Mouse (Mus musculus) lung, postnatal 0 days (tissue): ENCODE results near the gene Zfp692. TPM values are rescaled to one million over a fixed set of nuclear protein-coding genes. Genes with fewer than 3 reads are reported as not detected.

Experiments
- ATAC-seq: fragments of 200-750 bp; cut with Nextera tagmentation; 2 replicates; pipeline ENCODE4 v1.8.0; 2017; ENCODE audit warnings: moderate library complexity
- DNase-seq: peaks from one replicate; pipeline ENCODE4 v3.0.0-alpha.2; 2016; ENCODE audit warnings: low spot score
- H3K27ac ChIP-seq: fragments of 300-500 bp; sonication (generic); 2 replicates; pipeline ENCODE4 v1.5.1; 2014; ENCODE audit warnings: antibody characterized with exemption, mild to moderate bottlenecking, low read length, mixed read lengths
- H3K27me3 ChIP-seq: fragments of 300-500 bp; sonication (generic); replicated peaks from 2 replicates; pipeline ENCODE4 v1.6.1; 2014; ENCODE audit warnings: low read length, mixed read lengths; ENCODE audit not compliant: insufficient read depth
- H3K36me3 ChIP-seq: fragments of 300-500 bp; sonication (generic); 2 replicates; pipeline ENCODE4 v1.6.1; 2014; ENCODE audit warnings: low read length, mixed read lengths; ENCODE audit not compliant: insufficient read depth
- H3K4me1 ChIP-seq: fragments of 300-500 bp; sonication (generic); 2 replicates; pipeline ENCODE4 v1.6.1; 2014; ENCODE audit warnings: antibody characterized with exemption, low read depth, low read length, mixed read lengths; ENCODE audit not compliant: insufficient read depth
- H3K4me2 ChIP-seq: fragments of 300-500 bp; sonication (generic); replicated peaks from 2 replicates; pipeline ENCODE4 v1.6.1; 2014; ENCODE audit warnings: low read depth, mild to moderate bottlenecking, low read length, moderate library complexity, mixed read lengths
- H3K4me3 ChIP-seq: fragments of 300-500 bp; sonication (generic); 2 replicates; pipeline ENCODE4 v1.5.1; 2014; ENCODE audit warnings: low read depth, low read length
- H3K9ac ChIP-seq: fragments of 300-500 bp; sonication (generic); replicated peaks from 2 replicates; pipeline ENCODE4 v1.6.1; 2014; ENCODE audit warnings: low read depth, mild to moderate bottlenecking
- H3K9me3 ChIP-seq: fragments of 300-500 bp; sonication (generic); 2 replicates; pipeline ENCODE4 v1.6.1; 2016; ENCODE audit warnings: low read length, mixed read lengths
- CTCF ChIP-seq: IDR thresholded peaks from 2 replicates; pipeline ENCODE4 v1.5.1; 2016; ENCODE audit warnings: antibody characterized with exemption, mild to moderate bottlenecking
- EP300 ChIP-seq: IDR thresholded peaks from 2 replicates; pipeline ENCODE4 v1.6.1; 2016; ENCODE audit warnings: antibody characterized with exemption, mild to moderate bottlenecking, control low read depth
- WGBS: fragments of 180-500 bp; shearing (Covaris S2); extraction: QIAGEN DNeasy Blood & Tissue Kit; methylation state at CpG from one replicate; pipeline ENCODE4 v1.1.7; 2014; 5-methylcytosine and 5-hydroxymethylcytosine counted together
- polyA plus RNA-seq: library from polyadenylated mRNA; unstranded; fragments of >200 nt; fragmentation: Nextera tagmentation; extraction: Ambion mirVana; gene quantifications from 2 replicates; pipeline ENCODE4 v1.2.1, GENCODE M21; 2015

Gene Zfp692
- polyA plus RNA-seq, 1 experiment from 2014 or later: 5.6 TPM

DNA sequence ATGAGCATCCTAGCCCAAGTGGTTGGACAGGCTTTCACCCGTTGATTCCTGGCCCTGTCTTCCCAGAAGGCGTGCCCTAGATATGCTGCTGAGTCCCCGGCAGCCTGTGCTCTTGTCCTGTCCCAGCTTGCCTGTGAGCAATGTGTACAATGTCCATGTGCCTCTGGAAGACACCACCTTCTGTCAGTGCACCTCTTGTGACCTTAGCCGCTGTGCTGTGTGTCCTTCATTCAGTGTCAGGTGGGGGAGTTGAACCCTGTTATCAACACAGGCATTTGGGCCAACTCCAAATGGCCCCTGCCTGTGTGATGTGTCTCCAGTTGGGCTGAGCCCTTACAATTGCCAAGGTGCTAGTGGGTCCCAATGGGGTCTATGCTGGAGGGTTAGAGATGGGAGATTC lies 39.9 kb downstream of the Zfp692 start:
- H3K36me3 ChIP-seq: peaks cover 22% of the 10 kb centered on the region; the same call in 1 of the 2 replicates
- ATAC-seq (no peak), DNase-seq (no peak)

GRCm38 (mm10) chr11:58350628-58351027 lies 43.8 kb downstream of the Zfp692 start:
- ATAC-seq: no peak
- peak; percentile 21; the same call in 1 of the 2 replicates for TF ChIP-seq CTCF
- no peak for TF ChIP-seq EP300
- no peak overlapping the region for H3K9ac ChIP-seq
- H3K4me3 ChIP-seq: no peak overlapping the region
- no peak overlapping the region for H3K4me2 ChIP-seq
- no peaks in the 10 kb centered on the region for H3K9me3 ChIP-seq
- peaks cover 14% of the 10 kb centered on the region; the same call in 1 of the 2 replicates for H3K36me3 ChIP-seq
- H3K27me3 ChIP-seq: no peaks in the 10 kb centered on the region
- no peaks in the 10 kb centered on the region for H3K4me1 ChIP-seq
- H3K27ac ChIP-seq: no peak overlapping the region
- 66% methylated on average over 4 of the region's 4 CpGs for WGBS
- DNase-seq: peak; percentile 19

More for the DNA sequence above, 39.9 kb downstream of the Zfp692 start:
- Histone ChIP-seq H3K4me3 (no peak overlapping the region), H3K9me3 (no peaks in the 10 kb centered on the region), H3K27ac (no peak overlapping the region), H3K4me1 (no peaks in the 10 kb centered on the region), H3K27me3 (no peaks in the 10 kb centered on the region), H3K9ac (no peak overlapping the region), H3K4me2 (no peak overlapping the region)
- WGBS: 90% methylated on average over 4 of the region's 4 CpGs
- TF ChIP-seq EP300: no peak
- TF ChIP-seq CTCF: no peak

DNA sequence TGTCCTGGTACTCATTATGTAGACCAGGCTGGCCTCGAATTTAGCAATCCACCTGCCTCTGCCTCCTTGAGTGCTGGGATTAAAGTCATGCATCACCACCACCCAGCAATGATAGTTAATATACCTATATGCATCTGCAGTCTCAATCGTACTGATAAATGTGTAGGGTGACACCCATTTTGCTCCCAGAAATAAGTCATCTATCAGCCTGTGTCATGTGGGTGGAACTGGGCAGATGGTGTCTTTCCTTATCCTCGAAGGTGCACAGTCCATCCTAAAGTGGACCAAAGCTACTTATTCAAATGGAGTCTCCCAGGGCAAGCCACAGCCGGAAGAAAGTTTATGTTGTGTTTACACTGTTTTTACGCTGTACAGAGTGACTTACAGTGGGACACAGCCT lies 44.3 kb downstream of the Zfp692 start:
- TF ChIP-seq CTCF: no peak
- no peak for TF ChIP-seq EP300
- 70% methylated on average over 5 of the region's 5 CpGs for WGBS
- no peaks in the 10 kb centered on the region for H3K9me3 ChIP-seq
- no peaks in the 10 kb centered on the region for H3K27me3 ChIP-seq
- no peak overlapping the region for H3K4me3 ChIP-seq
- H3K4me1 ChIP-seq: no peaks in the 10 kb centered on the region
- H3K27ac ChIP-seq: no peak overlapping the region
- H3K9ac ChIP-seq: no peak overlapping the region
- peaks cover 9% of the 10 kb centered on the region; the same call in 1 of the 2 replicates for H3K36me3 ChIP-seq
- no peak for DNase-seq
- H3K4me2 ChIP-seq: no peak overlapping the region
- no peak for ATAC-seq

DNA sequence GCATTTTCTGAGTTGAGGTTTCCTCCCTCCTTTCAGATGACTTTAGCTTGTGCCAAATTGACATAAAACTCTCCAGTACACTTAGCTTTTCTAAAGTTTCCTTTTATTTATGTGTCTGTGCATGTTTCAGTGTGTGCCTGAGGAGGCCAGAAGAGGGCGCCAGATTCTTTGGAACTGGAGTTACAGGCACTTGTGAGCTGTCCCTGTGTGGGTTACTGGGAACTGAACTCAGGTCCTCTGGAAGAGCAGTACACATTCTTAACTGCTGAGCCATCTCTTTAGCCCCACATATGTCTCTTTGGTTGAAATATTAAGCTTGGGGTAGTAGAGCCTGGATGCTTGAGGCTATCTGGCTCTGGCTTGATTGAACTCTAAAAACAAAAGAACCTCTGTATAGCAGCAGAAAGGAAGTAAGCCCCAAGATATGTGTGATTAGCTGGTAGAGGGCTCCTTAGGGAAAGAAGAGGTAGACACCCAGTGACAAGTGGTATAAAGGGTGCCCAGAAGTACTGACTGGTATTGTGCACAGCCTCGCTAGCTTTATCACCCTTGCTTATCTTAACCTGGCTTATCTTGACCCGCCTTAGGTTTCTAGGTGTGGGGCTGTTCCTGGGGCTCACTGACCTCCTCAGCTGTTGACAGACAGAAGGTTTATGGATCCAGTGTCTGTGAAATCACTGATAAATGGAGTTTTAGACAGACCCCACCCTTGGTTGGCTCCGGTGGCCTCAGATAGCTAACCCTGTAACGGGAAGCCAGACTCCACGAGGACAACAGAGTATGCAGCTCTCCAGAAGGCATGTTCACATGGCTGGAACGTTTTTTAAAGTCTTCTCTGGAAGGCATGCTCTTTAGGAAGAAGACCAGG lies 46.0 kb downstream of the Zfp692 start:
- TF ChIP-seq EP300 (no peak), CTCF (peak; percentile 44)
- H3K36me3 ChIP-seq: no peaks in the 10 kb centered on the region
- whole genome bisulfite sequencing: 12% methylated on average over 7 of the region's 7 CpGs
- no peaks in the 10 kb centered on the region for H3K4me1 ChIP-seq
- DNase-seq (peak; percentile 8), ATAC-seq (no peak)
- H3K4me2 ChIP-seq: no peak overlapping the region
- H3K27me3 ChIP-seq: no peaks in the 10 kb centered on the region
- no peaks in the 10 kb centered on the region for H3K9me3 ChIP-seq
- no peak overlapping the region for H3K4me3 ChIP-seq
- H3K9ac ChIP-seq: no peak overlapping the region
- H3K27ac ChIP-seq: no peak overlapping the region

DNA sequence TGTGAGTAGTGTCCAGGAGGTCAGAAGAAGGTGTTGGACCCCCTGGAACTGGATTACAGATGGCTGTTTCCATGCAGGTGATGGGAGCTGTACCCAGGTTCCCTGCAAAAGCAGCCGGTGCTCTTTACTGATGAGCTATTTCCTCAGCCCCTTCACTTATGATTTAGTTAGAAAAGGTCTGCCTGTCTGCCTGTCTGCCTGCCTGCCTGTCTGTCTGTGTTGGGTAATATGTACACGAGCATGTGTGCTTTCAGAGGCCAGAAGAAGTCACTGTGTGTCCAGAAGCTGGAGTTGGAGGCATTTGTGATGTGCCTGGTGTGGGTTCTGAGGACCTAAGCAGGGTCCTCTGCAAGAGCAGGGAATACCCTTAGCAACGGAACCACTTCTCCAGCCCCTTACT lies 46.8 kb downstream of the Zfp692 start:
- no peak overlapping the region for H3K4me2 ChIP-seq
- H3K9me3 ChIP-seq: no peaks in the 10 kb centered on the region
- no peak overlapping the region for H3K27ac ChIP-seq
- H3K9ac ChIP-seq: no peak overlapping the region
- no peaks in the 10 kb centered on the region for H3K36me3 ChIP-seq
- ATAC-seq (no peak), DNase-seq (no peak)
- no peak overlapping the region for H3K4me3 ChIP-seq
- no peaks in the 10 kb centered on the region for H3K27me3 ChIP-seq
- H3K4me1 ChIP-seq: no peaks in the 10 kb centered on the region
- 49% methylated on average over 3 of the region's 3 CpGs for WGBS
- TF ChIP-seq CTCF: no peak
- no peak for TF ChIP-seq EP300

GRCm38 (mm10) chr11:58354476-58354875 lies 47.6 kb downstream of the Zfp692 start:
- ATAC-seq (no peak), DNase-seq (no peak)
- no peak overlapping the region for H3K9ac ChIP-seq

More at GRCm38 (mm10) chr11:58354476-58354875, 47.6 kb downstream of the Zfp692 start:
- Histone ChIP-seq H3K9me3 (no peaks in the 10 kb centered on the region), H3K4me3 (no peak overlapping the region), H3K27ac (no peak overlapping the region), H3K4me1 (no peaks in the 10 kb centered on the region), H3K36me3 (no peaks in the 10 kb centered on the region), H3K27me3 (no peaks in the 10 kb centered on the region), H3K4me2 (no peak overlapping the region)
- TF ChIP-seq CTCF: no peak
- no peak for TF ChIP-seq EP300
- WGBS: 36% methylated on average over 10 of the region's 10 CpGs
